ENCODE assay signal across 47 mouse cellular contexts in the genomic region with DNA sequence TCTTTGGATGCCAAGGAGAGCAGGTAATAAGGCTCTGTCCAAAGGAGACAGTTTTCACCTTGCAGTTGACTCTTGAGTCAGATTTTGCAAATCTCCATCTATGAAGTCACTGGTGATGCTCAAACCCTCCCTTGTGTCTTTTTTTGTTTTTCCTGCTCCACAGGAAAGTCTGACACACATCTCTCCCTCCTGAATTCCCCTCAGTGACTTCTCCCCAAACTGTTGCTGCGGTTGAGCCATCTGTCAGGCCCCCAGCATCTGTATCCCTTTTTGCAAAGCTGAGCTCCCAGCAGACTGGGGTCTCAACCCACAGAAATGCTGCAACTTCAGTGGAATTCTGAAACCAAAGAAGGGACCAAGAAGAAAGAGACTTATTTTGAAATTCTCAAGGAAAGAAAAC. TPM values are rescaled to one million over a fixed set of nuclear protein-coding genes. Genes with fewer than 3 reads are reported as not detected.
"Had no signal": no experiment of that assay in that cellular context is flagged by ENCODE, and none has a peak within 500 bp of the region (broad histone marks: within the 10 kb centered on the region; RNA-seq: fewer than 3 reads in every experiment).

No protein-coding gene starts in this region.

- H3K36me3 ChIP-seq: limb, embryonic 10.5 days; limb, embryonic 12.5 days; limb, embryonic 13.5 days; limb, embryonic 15.5 days; liver, embryonic 12.5 days; liver, embryonic 13.5 days; liver, embryonic 15.5 days; lung, embryonic 15.5 days; midbrain, embryonic 10.5 days; midbrain, embryonic 12.5 days; midbrain, embryonic 13.5 days; midbrain, embryonic 15.5 days; neural tube, embryonic 12.5 days had no signal

- H3K27me3 ChIP-seq: limb, embryonic 12.5 days; limb, embryonic 13.5 days; limb, embryonic 15.5 days; liver, embryonic 12.5 days; liver, embryonic 13.5 days; liver, embryonic 15.5 days; lung, embryonic 15.5 days; megakaryocyte, embryonic 14.5 days; midbrain, embryonic 12.5 days; midbrain, embryonic 13.5 days; midbrain, embryonic 15.5 days; neural tube, embryonic 12.5 days had no signal

- H3K4me1 ChIP-seq: limb, embryonic 10.5 days; limb, embryonic 12.5 days; limb, embryonic 13.5 days; limb, embryonic 15.5 days; liver, embryonic 12.5 days; liver, embryonic 13.5 days; liver, embryonic 15.5 days; lung, embryonic 15.5 days; megakaryocyte, embryonic 14.5 days; midbrain, embryonic 15.5 days; neural tube, embryonic 12.5 days had no signal

- H3K9ac ChIP-seq: limb, embryonic 12.5 days; limb, embryonic 13.5 days; limb, embryonic 15.5 days; liver, embryonic 12.5 days; liver, embryonic 13.5 days; liver, embryonic 14.5 days; liver, embryonic 15.5 days; liver, postnatal 0 days; lung, embryonic 14.5 days; lung, embryonic 15.5 days; midbrain, embryonic 12.5 days; midbrain, embryonic 13.5 days; midbrain, embryonic 15.5 days; neural tube, embryonic 12.5 days had no signal

- DNase-seq: left cerebral cortex, postnatal 4 days; liver; liver, embryonic 13.5 days; liver, postnatal 0 days; lung, adult 18-20 months; lung, adult 2 months; lung, embryonic 14.5 days; lung, postnatal 10 days; lung, postnatal 14 days; lung, postnatal 36 days; lung, postnatal 4 days; midbrain, embryonic 14.5 days had no signal

- H3K4me2 ChIP-seq: limb, embryonic 12.5 days; limb, embryonic 13.5 days; limb, embryonic 15.5 days; liver, embryonic 11.5 days; liver, embryonic 12.5 days; liver, embryonic 13.5 days; liver, embryonic 15.5 days; lung, embryonic 14.5 days; lung, embryonic 15.5 days; midbrain, embryonic 11.5 days; midbrain, embryonic 12.5 days; midbrain, embryonic 13.5 days; midbrain, embryonic 15.5 days; neural tube, embryonic 12.5 days had no signal

- H3K9me3 ChIP-seq: limb, embryonic 10.5 days; limb, embryonic 12.5 days; limb, embryonic 13.5 days; limb, embryonic 15.5 days; liver, embryonic 12.5 days; liver, embryonic 13.5 days; liver, embryonic 15.5 days; lung, embryonic 15.5 days; megakaryocyte, embryonic 14.5 days; midbrain, embryonic 10.5 days; midbrain, embryonic 12.5 days; midbrain, embryonic 13.5 days; midbrain, embryonic 15.5 days; neural tube, embryonic 12.5 days had no signal

- H3K4me3 ChIP-seq: limb, embryonic 10.5 days; limb, embryonic 12.5 days; limb, embryonic 13.5 days; limb, embryonic 15.5 days; liver, embryonic 12.5 days; liver, embryonic 13.5 days; liver, embryonic 15.5 days; lung, embryonic 15.5 days; megakaryocyte, embryonic 14.5 days; midbrain, embryonic 10.5 days; midbrain, embryonic 12.5 days; midbrain, embryonic 13.5 days; midbrain, embryonic 15.5 days; myocyte; neural tube, embryonic 12.5 days had no signal

- H3K27ac ChIP-seq: limb, embryonic 10.5 days; limb, embryonic 12.5 days; limb, embryonic 13.5 days; limb, embryonic 15.5 days; liver, embryonic 12.5 days; liver, embryonic 13.5 days; liver, embryonic 14.5 days; liver, embryonic 15.5 days; lung, embryonic 15.5 days; macrophage; midbrain, embryonic 10.5 days; midbrain, embryonic 12.5 days; midbrain, embryonic 13.5 days; midbrain, embryonic 15.5 days; neural tube, embryonic 12.5 days had no signal

RNA-seq across cellular contexts. Expression of a gene that starts 17.9 kb away (rescaled TPM):
- total RNA-seq: left cerebral cortex, postnatal 10 days; left cerebral cortex, postnatal 14 days; left cerebral cortex, postnatal 25 days; left cerebral cortex, postnatal 36 days; left cerebral cortex, postnatal 4 days; liver, adult 2 months; megakaryocyte progenitor cell, adult 5-6 weeks; megakaryocyte, adult 5-6 weeks; megakaryocyte-erythroid progenitor cell, adult 5-6 weeks; midbrain, postnatal 0 days; monocyte, adult 5-6 weeks had no signal
- polyA plus RNA-seq: limb, embryonic 10.5 days; limb, embryonic 11.5 days; limb, embryonic 12.5 days; limb, embryonic 13.5 days; limb, embryonic 14.5 days; limb, embryonic 15.5 days; liver, adult 2 months; liver, embryonic 11.5 days; liver, embryonic 12.5 days; liver, embryonic 13.5 days; liver, embryonic 14.5 days; liver, embryonic 15.5 days; liver, embryonic 16.5 days; liver, postnatal 0 days; lung, adult 2 months; lung, embryonic 14.5 days; lung, embryonic 15.5 days; lung, embryonic 16.5 days; lung, postnatal 0 days; macrophage; midbrain, embryonic 10.5 days; midbrain, embryonic 11.5 days; midbrain, embryonic 12.5 days; midbrain, embryonic 13.5 days; midbrain, embryonic 14.5 days; midbrain, embryonic 15.5 days; midbrain, embryonic 16.5 days; midbrain, postnatal 0 days; myocyte; neural tube, embryonic 11.5 days; neural tube, embryonic 12.5 days had no signal

RNA-seq across cellular contexts. Expression of a gene that starts 47.9 kb away (rescaled TPM):
- total RNA-seq: left cerebral cortex, postnatal 4 days; liver, adult 2 months; megakaryocyte progenitor cell, adult 5-6 weeks; megakaryocyte, adult 5-6 weeks; megakaryocyte-erythroid progenitor cell, adult 5-6 weeks; monocyte, adult 5-6 weeks had no signal
- polyA plus RNA-seq: limb, embryonic 11.5 days; limb, embryonic 13.5 days; limb, embryonic 15.5 days; liver, adult 2 months; liver, embryonic 11.5 days; liver, embryonic 12.5 days; liver, embryonic 13.5 days; liver, embryonic 14.5 days; liver, embryonic 15.5 days; liver, embryonic 16.5 days; liver, postnatal 0 days; lung, adult 2 months; lung, embryonic 14.5 days; lung, embryonic 15.5 days; lung, embryonic 16.5 days; lung, postnatal 0 days; macrophage; myocyte had no signal

RNA-seq across cellular contexts. Expression of a gene that starts 48.1 kb away (rescaled TPM):
- total RNA-seq: left cerebral cortex, postnatal 10 days; left cerebral cortex, postnatal 14 days; left cerebral cortex, postnatal 25 days; left cerebral cortex, postnatal 36 days; left cerebral cortex, postnatal 4 days; liver, adult 2 months; megakaryocyte progenitor cell, adult 5-6 weeks; megakaryocyte, adult 5-6 weeks; megakaryocyte-erythroid progenitor cell, adult 5-6 weeks; midbrain, postnatal 0 days; monocyte, adult 5-6 weeks had no signal
- polyA plus RNA-seq: limb, embryonic 10.5 days; limb, embryonic 11.5 days; limb, embryonic 12.5 days; limb, embryonic 13.5 days; limb, embryonic 14.5 days; limb, embryonic 15.5 days; liver, adult 2 months; liver, embryonic 11.5 days; liver, embryonic 12.5 days; liver, embryonic 13.5 days; liver, embryonic 14.5 days; liver, embryonic 15.5 days; liver, embryonic 16.5 days; liver, postnatal 0 days; lung, adult 2 months; lung, embryonic 14.5 days; lung, embryonic 15.5 days; lung, embryonic 16.5 days; lung, postnatal 0 days; macrophage; midbrain, embryonic 10.5 days; midbrain, embryonic 11.5 days; midbrain, embryonic 12.5 days; midbrain, embryonic 13.5 days; midbrain, embryonic 14.5 days; midbrain, embryonic 15.5 days; midbrain, embryonic 16.5 days; midbrain, postnatal 0 days; myocyte; neural tube, embryonic 11.5 days; neural tube, embryonic 12.5 days had no signal
